Mouse (Mus musculus) adipocyte (in vitro differentiated cells): ENCODE measurements around the gene Pdia2.
A peak's percentile ranks its signal among the peaks of the same experiment; 100 is the strongest.

Experiments
- DNase-seq: peaks from one replicate; pipeline ENCODE4 v3.0.0-alpha.2; 2016; ENCODE audit warnings: low spot score

The Pdia2 gene

GRCm38 (mm10) chr17:26198892-26199291 lies at the start of gene Pdia2:
TSS of gene Pdia2 (minus strand) at chr17:26199087.
- DNase-seq = no peak

GRCm38 (mm10) chr17:26244101-26244841 lies 45.4 kb upstream of the Pdia2 start, which contains the start of gene Fam234a:
TSS of gene Fam234a (minus strand) at chr17:26244242.
- peak; percentile 99 for DNase-seq

- DNase-seq = peak; percentile 90
Measured at GRCm38 (mm10) chr17:26243471-26244100, 44.7 kb upstream of the Pdia2 start.

- no peak for DNase-seq
Measured at GRCm38 (mm10) chr17:26240990-26241389, 42.1 kb upstream of the Pdia2 start.

- DNase-seq = no peak
Measured at GRCm38 (mm10) chr17:26240120-26240790, 41.4 kb upstream of the Pdia2 start.

- DNase-seq = no peak
Measured at GRCm38 (mm10) chr17:26239551-26239950, 40.7 kb upstream of the Pdia2 start.

- no peak for DNase-seq
Measured at GRCm38 (mm10) chr17:26237667-26238066, 38.8 kb upstream of the Pdia2 start.

- DNase-seq = no peak
Measured at GRCm38 (mm10) chr17:26235077-26235815, 36.4 kb upstream of the Pdia2 start.

GRCm38 (mm10) chr17:26234386-26234785 lies 35.5 kb upstream of the Pdia2 start:
- DNase-seq = no peak

- no peak for DNase-seq
Measured at GRCm38 (mm10) chr17:26232863-26233262, 34.0 kb upstream of the Pdia2 start.

- DNase-seq = no peak
Measured at GRCm38 (mm10) chr17:26231156-26231555, 32.3 kb upstream of the Pdia2 start.

GRCm38 (mm10) chr17:26229776-26230175 lies 30.9 kb upstream of the Pdia2 start:
- no peak for DNase-seq

GRCm38 (mm10) chr17:26225150-26225549 lies 26.3 kb upstream of the Pdia2 start:
- no peak for DNase-seq

- DNase-seq = no peak
Measured at GRCm38 (mm10) chr17:26221508-26221907, 22.6 kb upstream of the Pdia2 start.

GRCm38 (mm10) chr17:26212681-26213080 lies 13.8 kb upstream of the Pdia2 start:
- no peak for DNase-seq

- DNase-seq = no peak
Measured at GRCm38 (mm10) chr17:26212241-26212640, 13.4 kb upstream of the Pdia2 start.

GRCm38 (mm10) chr17:26207686-26208085 lies 8.8 kb upstream of the Pdia2 start, which contains the start of gene Arhgdig:
TSS of gene Arhgdig (minus strand) at chr17:26207786.
- DNase-seq = no peak

- DNase-seq = no peak
Measured at GRCm38 (mm10) chr17:26206392-26206791, 7.5 kb upstream of the Pdia2 start.

GRCm38 (mm10) chr17:26204766-26205165 lies 5.9 kb upstream of the Pdia2 start:
- no peak for DNase-seq

GRCm38 (mm10) chr17:26203321-26203811 lies 4.5 kb upstream of the Pdia2 start:
- no peak for DNase-seq

- DNase-seq = no peak
Measured at GRCm38 (mm10) chr17:26202737-26203136, 3.9 kb upstream of the Pdia2 start, which contains the start of gene Rgs11. TSS of gene Rgs11 (plus strand) at chr17:26202951.

GRCm38 (mm10) chr17:26201998-26202397 lies 3.1 kb upstream of the Pdia2 start:
- DNase-seq = no peak
